Mouse (Mus musculus): ENCODE results near the gene Ndufa8. TPM values are rescaled to one million over a fixed set of nuclear protein-coding genes. Genes with fewer than 3 reads are reported as not detected.
A peak's percentile ranks its signal among the peaks of the same experiment; 100 is the strongest.

Ndufa8 gene
- polyA plus RNA-seq, 1 experiment from 2014 or later = 195 TPM

GRCm38 (mm10) chr2:36077160-36077761 lies 28.1 kb upstream of the Ndufa8 start:
- Histone ChIP-seq H3K36me3 (replicated peaks) (no peaks in the 10 kb centered on the region), H3K9me3 (no peaks in the 10 kb centered on the region), H3K4me3 (no peak overlapping the region), H3K4me1 (peaks cover 20% of the 10 kb centered on the region), H3K27ac (no peak overlapping the region), H3K27me3 (ENCODE audit: poor library complexity, severe bottlenecking) (peaks cover 21% of the 10 kb centered on the region)
- no peak for DNase-seq (ENCODE audit: extremely low spot score, low spot score)
- 29% methylated on average over 11 of the region's 11 CpGs for WGBS

- Histone ChIP-seq H3K27me3 (ENCODE audit: poor library complexity, severe bottlenecking) (peaks cover 17% of the 10 kb centered on the region), H3K4me1 (peaks cover 14% of the 10 kb centered on the region), H3K36me3 (replicated peaks) (no peaks in the 10 kb centered on the region), H3K9me3 (no peaks in the 10 kb centered on the region), H3K27ac (no peak overlapping the region), H3K4me3 (no peak overlapping the region)
- WGBS = 93% methylated on average over 5 of the region's 5 CpGs
- DNase-seq (ENCODE audit: extremely low spot score, low spot score) = no peak
Measured at GRCm38 (mm10) chr2:36075210-36075609, 26.0 kb upstream of the Ndufa8 start.

GRCm38 (mm10) chr2:36073781-36074180 lies 24.6 kb upstream of the Ndufa8 start:
- no peaks in the 10 kb centered on the region for H3K9me3 ChIP-seq
- no peak for DNase-seq (ENCODE audit: extremely low spot score, low spot score)
- H3K27me3 ChIP-seq (ENCODE audit: poor library complexity, severe bottlenecking) = peaks cover 17% of the 10 kb centered on the region
- no peak overlapping the region for H3K27ac ChIP-seq
- H3K36me3 ChIP-seq (replicated peaks) = no peaks in the 10 kb centered on the region
- H3K4me3 ChIP-seq = no peak overlapping the region
- peaks cover 14% of the 10 kb centered on the region for H3K4me1 ChIP-seq
- 71% methylated on average over 3 of the region's 3 CpGs for WGBS

- Histone ChIP-seq H3K9me3 (no peaks in the 10 kb centered on the region), H3K4me3 (no peak overlapping the region), H3K27me3 (ENCODE audit: poor library complexity, severe bottlenecking) (peaks cover 1% of the 10 kb centered on the region; the same call in 1 of the 2 replicates), H3K36me3 (replicated peaks) (no peaks in the 10 kb centered on the region), H3K27ac (no peak overlapping the region), H3K4me1 (peaks cover under 1% of the 10 kb centered on the region; the same call in 1 of the 2 replicates)
- WGBS = 81% methylated on average over 8 of the region's 8 CpGs
- DNase-seq (ENCODE audit: extremely low spot score, low spot score) = no peak
Measured at GRCm38 (mm10) chr2:36071660-36072305, 22.6 kb upstream of the Ndufa8 start.

GRCm38 (mm10) chr2:36067132-36067531 lies 17.9 kb upstream of the Ndufa8 start:
- no peaks in the 10 kb centered on the region for H3K4me1 ChIP-seq
- no peak overlapping the region for H3K4me3 ChIP-seq
- WGBS = 76% methylated on average over 9 of the region's 9 CpGs
- DNase-seq (ENCODE audit: extremely low spot score, low spot score) = no peak
- H3K36me3 ChIP-seq (replicated peaks) = no peaks in the 10 kb centered on the region
- H3K27me3 ChIP-seq (ENCODE audit: poor library complexity, severe bottlenecking) = no peaks in the 10 kb centered on the region
- H3K9me3 ChIP-seq = no peaks in the 10 kb centered on the region
- no peak overlapping the region for H3K27ac ChIP-seq

GRCm38 (mm10) chr2:36061409-36061808 lies 12.2 kb upstream of the Ndufa8 start:
- DNase-seq (ENCODE audit: extremely low spot score, low spot score) = no peak
- WGBS = 71% methylated on average over 5 of the region's 5 CpGs
- Histone ChIP-seq H3K27me3 (ENCODE audit: poor library complexity, severe bottlenecking) (no peaks in the 10 kb centered on the region), H3K4me3 (no peak overlapping the region), H3K36me3 (replicated peaks) (no peaks in the 10 kb centered on the region), H3K27ac (no peak overlapping the region), H3K4me1 (no peaks in the 10 kb centered on the region), H3K9me3 (no peaks in the 10 kb centered on the region)

- no peak overlapping the region for H3K4me3 ChIP-seq
- no peaks in the 10 kb centered on the region for H3K4me1 ChIP-seq
- no peak overlapping the region for H3K27ac ChIP-seq
- H3K36me3 ChIP-seq (replicated peaks) = no peaks in the 10 kb centered on the region
- H3K9me3 ChIP-seq = no peaks in the 10 kb centered on the region
- H3K27me3 ChIP-seq (ENCODE audit: poor library complexity, severe bottlenecking) = no peaks in the 10 kb centered on the region
- no peak for DNase-seq (ENCODE audit: extremely low spot score, low spot score)
- 67% methylated on average over 3 of the region's 3 CpGs for WGBS
Measured at GRCm38 (mm10) chr2:36056248-36056647, 7.0 kb upstream of the Ndufa8 start.

GRCm38 (mm10) chr2:36053249-36053648 lies 4.0 kb upstream of the Ndufa8 start:
- 81% methylated on average over 3 of the region's 3 CpGs for WGBS
- H3K4me1 ChIP-seq = peaks cover 12% of the 10 kb centered on the region
- no peak overlapping the region for H3K4me3 ChIP-seq

GRCm38 (mm10) chr2:36049567-36049954 lies 355 bp upstream of the Ndufa8 start:
- peaks cover 1% of the 10 kb centered on the region; the same call in 1 of the 2 replicates for H3K36me3 ChIP-seq (replicated peaks)
- no peaks in the 10 kb centered on the region for H3K9me3 ChIP-seq
- no peak for DNase-seq (ENCODE audit: extremely low spot score, low spot score)
- H3K27ac ChIP-seq = no peak overlapping the region; the same call in 1 of the 2 replicates
- peaks cover 21% of the 10 kb centered on the region for H3K4me1 ChIP-seq
- peak overlapping the region; percentile 86 for H3K4me3 ChIP-seq
- WGBS = 40% methylated on average over 10 of the region's 10 CpGs
- H3K27me3 ChIP-seq (ENCODE audit: poor library complexity, severe bottlenecking) = no peaks in the 10 kb centered on the region

More at GRCm38 (mm10) chr2:36053249-36053648, 4.0 kb upstream of the Ndufa8 start:
- Histone ChIP-seq H3K36me3 (replicated peaks) (no peaks in the 10 kb centered on the region), H3K27ac (no peak overlapping the region), H3K27me3 (ENCODE audit: poor library complexity, severe bottlenecking) (no peaks in the 10 kb centered on the region), H3K9me3 (no peaks in the 10 kb centered on the region)
- no peak for DNase-seq (ENCODE audit: extremely low spot score, low spot score)

GRCm38 (mm10) chr2:36048164-36048563 lies 1.0 kb downstream of the Ndufa8 start:
- H3K9me3 ChIP-seq = no peaks in the 10 kb centered on the region
- H3K36me3 ChIP-seq (replicated peaks) = peaks cover 15% of the 10 kb centered on the region
- H3K4me1 ChIP-seq = peaks cover 21% of the 10 kb centered on the region
- H3K4me3 ChIP-seq = peak overlapping the region; percentile 86
- H3K27ac ChIP-seq = peak overlapping the region; percentile 89; the same call in 1 of the 2 replicates
- H3K27me3 ChIP-seq (ENCODE audit: poor library complexity, severe bottlenecking) = no peaks in the 10 kb centered on the region
- 84% methylated on average over 8 of the region's 8 CpGs for WGBS
- no peak for DNase-seq (ENCODE audit: extremely low spot score, low spot score)

- Histone ChIP-seq H3K4me1 (no peaks in the 10 kb centered on the region), H3K9me3 (no peaks in the 10 kb centered on the region), H3K27me3 (ENCODE audit: poor library complexity, severe bottlenecking) (no peaks in the 10 kb centered on the region), H3K4me3 (no peak overlapping the region), H3K36me3 (replicated peaks) (peaks cover 60% of the 10 kb centered on the region), H3K27ac (no peak overlapping the region)
- WGBS = 88% methylated on average over 1 of the region's 1 CpGs
- no peak for DNase-seq (ENCODE audit: extremely low spot score, low spot score)
Measured at GRCm38 (mm10) chr2:36040872-36041271, 8.3 kb downstream of the Ndufa8 start.

GRCm38 (mm10) chr2:36039297-36039985 lies 9.8 kb downstream of the Ndufa8 start:
- peaks cover 66% of the 10 kb centered on the region for H3K36me3 ChIP-seq (replicated peaks)
- WGBS = 82% methylated on average over 7 of the region's 7 CpGs

More at GRCm38 (mm10) chr2:36039297-36039985, 9.8 kb downstream of the Ndufa8 start:
- Histone ChIP-seq H3K4me1 (no peaks in the 10 kb centered on the region), H3K4me3 (no peak overlapping the region), H3K9me3 (no peaks in the 10 kb centered on the region), H3K27me3 (ENCODE audit: poor library complexity, severe bottlenecking) (no peaks in the 10 kb centered on the region), H3K27ac (no peak overlapping the region)
- DNase-seq (ENCODE audit: extremely low spot score, low spot score) = no peak

Measured in forebrain, embryonic 10.5 days (tissue).